Mouse (Mus musculus): Measurements from ENCODE around the gene 5730455P16Rik. TPM values are rescaled to one million over a fixed set of nuclear protein-coding genes. Genes with fewer than 3 reads are reported as not detected.

5730455P16Rik gene
- polyA plus RNA-seq, 1 experiment from 2014 or later = 31.6 TPM

DNA sequence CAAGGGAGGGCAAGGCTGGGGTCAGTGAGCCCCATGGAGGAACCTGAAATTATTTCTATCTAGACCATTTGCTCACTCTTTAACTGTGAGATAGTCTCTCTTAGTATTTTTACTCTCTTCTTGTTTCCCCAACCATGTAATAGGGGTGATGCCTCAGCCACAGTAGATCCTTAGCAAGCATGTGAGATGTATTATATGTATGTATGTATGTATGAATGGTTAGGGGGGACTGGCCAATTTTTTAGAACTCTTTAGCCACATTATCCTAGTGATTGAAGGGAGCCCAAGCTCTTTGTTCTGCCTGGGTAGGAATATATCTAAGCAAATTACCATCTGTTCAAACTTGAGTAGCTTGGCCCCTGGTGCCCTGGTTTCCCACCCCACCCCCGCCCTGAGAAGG is 64.4 kb downstream of the 5730455P16Rik start:
- 43% methylated on average over 1 of the region's 1 CpGs for WGBS
- ATAC-seq (ENCODE audit: low FRiP score, low read depth) = no peak
- Histone ChIP-seq H3K27me3 (replicated peaks) (no peaks in the 10 kb centered on the region), H3K9me3 (no peaks in the 10 kb centered on the region), H3K4me2 (replicated peaks) (no peak overlapping the region; the same call in 1 of the 2 replicates), H3K4me3 (no peak overlapping the region), H3K36me3 (no peaks in the 10 kb centered on the region), H3K27ac (peak overlapping the region; percentile 89), H3K4me1 (peaks cover 77% of the 10 kb centered on the region), H3K9ac (no peak overlapping the region)

GRCm38 (mm10) chr11:80312565-80312964 is 65.3 kb downstream of the 5730455P16Rik start:
- no peaks in the 10 kb centered on the region for H3K9me3 ChIP-seq
- ATAC-seq (ENCODE audit: low FRiP score, low read depth) = no peak
- no peak overlapping the region for H3K9ac ChIP-seq
- H3K4me2 ChIP-seq (replicated peaks) = no peak overlapping the region
- H3K36me3 ChIP-seq = no peaks in the 10 kb centered on the region
- peak overlapping the region; percentile 89 for H3K27ac ChIP-seq
- H3K4me3 ChIP-seq = no peak overlapping the region
- H3K4me1 ChIP-seq = peaks cover 74% of the 10 kb centered on the region
- H3K27me3 ChIP-seq (replicated peaks) = no peaks in the 10 kb centered on the region
- 6% methylated on average over 6 of the region's 6 CpGs for WGBS

GRCm38 (mm10) chr11:80312049-80312448 is 65.8 kb downstream of the 5730455P16Rik start:
- no peak overlapping the region for H3K4me2 ChIP-seq (replicated peaks)
- H3K9me3 ChIP-seq = no peaks in the 10 kb centered on the region
- peaks cover 76% of the 10 kb centered on the region for H3K4me1 ChIP-seq
- H3K27me3 ChIP-seq (replicated peaks) = no peaks in the 10 kb centered on the region
- H3K27ac ChIP-seq = peak overlapping the region; percentile 89
- no peaks in the 10 kb centered on the region for H3K36me3 ChIP-seq
- peak; percentile 66 for ATAC-seq (ENCODE audit: low FRiP score, low read depth)
- WGBS = 8% methylated on average over 2 of the region's 2 CpGs
- H3K9ac ChIP-seq = no peak overlapping the region
- H3K4me3 ChIP-seq = no peak overlapping the region

GRCm38 (mm10) chr11:80311271-80311670 is 66.6 kb downstream of the 5730455P16Rik start:
- Histone ChIP-seq H3K27ac (peak overlapping the region; percentile 82), H3K9me3 (no peaks in the 10 kb centered on the region), H3K27me3 (replicated peaks) (no peaks in the 10 kb centered on the region), H3K36me3 (no peaks in the 10 kb centered on the region), H3K4me2 (replicated peaks) (no peak overlapping the region), H3K9ac (no peak overlapping the region), H3K4me1 (peaks cover 76% of the 10 kb centered on the region), H3K4me3 (no peak overlapping the region)
- 31% methylated on average over 4 of the region's 4 CpGs for WGBS
- no peak for ATAC-seq (ENCODE audit: low FRiP score, low read depth)

Other genes starting within 250 kb of the 5730455P16Rik start
- gene Tefm, start 235.9 kb downstream of the 5730455P16Rik start, polyA plus RNA-seq (2016; fragmentation: Nextera tagmentation; extraction: Ambion mirVana) = 25.8 and 31.6 TPM in 2 replicates
- 2.5 and 2.9 TPM in 2 replicates for gene Adap2, start 223.9 kb downstream of the 5730455P16Rik start, polyA plus RNA-seq (2016; fragmentation: Nextera tagmentation; extraction: Ambion mirVana)
- 3.0 and 3.2 TPM in 2 replicates for gene Rnf135, start 194.2 kb downstream of the 5730455P16Rik start, polyA plus RNA-seq (2016; fragmentation: Nextera tagmentation; extraction: Ambion mirVana)
- gene Rhot1, start 169.0 kb downstream of the 5730455P16Rik start, polyA plus RNA-seq (2016; fragmentation: Nextera tagmentation; extraction: Ambion mirVana) = 70.9 and 72.1 TPM in 2 replicates
- gene Rhbdl3, start 77.1 kb downstream of the 5730455P16Rik start, polyA plus RNA-seq (2016; fragmentation: Nextera tagmentation; extraction: Ambion mirVana) = 55.9 and 59.2 TPM in 2 replicates
- gene Zfp207, start 5.2 kb upstream of the 5730455P16Rik start, polyA plus RNA-seq (2016; fragmentation: Nextera tagmentation; extraction: Ambion mirVana) = 252 and 256 TPM in 2 replicates
- gene Psmd11, start 50.6 kb upstream of the 5730455P16Rik start, polyA plus RNA-seq (2016; fragmentation: Nextera tagmentation; extraction: Ambion mirVana) = 309 and 324 TPM in 2 replicates
- gene Cdk5r1, start 99.0 kb upstream of the 5730455P16Rik start, polyA plus RNA-seq (2016; fragmentation: Nextera tagmentation; extraction: Ambion mirVana) = 73.1 and 74.2 TPM in 2 replicates